Mouse (Mus musculus) lung, embryonic 15.5 days (tissue): Measurements from ENCODE around the gene Zfp870. TPM values are rescaled to one million over a fixed set of nuclear protein-coding genes. Genes with fewer than 3 reads are reported as not detected.
"Not testable (repeated sequence)": the region's sequence is repeated elsewhere in the genome, so short reads cannot be mapped to it uniquely, and the experiment has no call there.

Source experiments
- ATAC-seq: fragments of 200-750 bp; cut with Nextera tagmentation; 2 replicates; pipeline ENCODE4 v1.8.0; 2017; ENCODE audit warnings: moderate number of reproducible peaks, borderline replicate concordance; ENCODE audit not compliant: low FRiP score, low TSS enrichment; ENCODE audit errors: extremely low read depth
- H3K27ac ChIP-seq: fragments of 300-500 bp; sonication (generic); 2 replicates; pipeline ENCODE4 v1.5.1; 2015; ENCODE audit warnings: moderate library complexity, mild to moderate bottlenecking, inconsistent platforms
- H3K27me3 ChIP-seq: fragments of 300-500 bp; sonication (generic); 2 replicates; pipeline ENCODE4 v1.6.1; 2015; ENCODE audit warnings: inconsistent platforms
- H3K36me3 ChIP-seq: fragments of 300-500 bp; sonication (generic); 2 replicates; pipeline ENCODE4 v1.6.1; 2015; ENCODE audit warnings: inconsistent platforms
- H3K4me1 ChIP-seq: fragments of 300-500 bp; sonication (generic); 2 replicates; pipeline ENCODE4 v1.6.1; 2015; ENCODE audit warnings: inconsistent platforms
- H3K4me2 ChIP-seq: fragments of 300-500 bp; sonication (generic); 2 replicates; pipeline ENCODE4 v1.6.1; 2015; ENCODE audit warnings: inconsistent platforms, mild to moderate bottlenecking, moderate library complexity
- H3K4me3 ChIP-seq: fragments of 300-500 bp; sonication (generic); 2 replicates; pipeline ENCODE4 v1.5.1; 2015; ENCODE audit warnings: mild to moderate bottlenecking, inconsistent platforms
- H3K9ac ChIP-seq: fragments of 300-500 bp; sonication (generic); 2 replicates; pipeline ENCODE4 v1.6.1; 2015; ENCODE audit warnings: inconsistent platforms
- H3K9me3 ChIP-seq: fragments of 300-500 bp; sonication (generic); 2 replicates; pipeline ENCODE4 v1.6.1; 2016; ENCODE audit warnings: inconsistent platforms
- WGBS: fragments of 180-500 bp; shearing (Covaris S2); methylation state at CpG from one replicate; pipeline ENCODE4 v1.1.7; 2015; 5-methylcytosine and 5-hydroxymethylcytosine counted together
- polyA plus RNA-seq: library from polyadenylated mRNA; unstranded; fragments of >200 nt; fragmentation: Nextera tagmentation; extraction: Ambion mirVana; gene quantifications from 2 replicates; pipeline ENCODE4 v1.2.1, GENCODE M21; 2015

Zfp870 gene
- polyA plus RNA-seq, 1 experiment from 2014 or later = 7.5 TPM

GRCm38 (mm10) chr17:32867266-32867665 is 24.2 kb downstream of the Zfp870 start:
- H3K4me2 ChIP-seq, H3K4me3 ChIP-seq, ATAC-seq, H3K27ac ChIP-seq, H3K4me1 ChIP-seq, H3K27me3 ChIP-seq, H3K36me3 ChIP-seq, H3K9me3 ChIP-seq, H3K9ac ChIP-seq: not testable (repeated sequence)
- WGBS = 48% methylated on average over 5 of the region's 7 CpGs

GRCm38 (mm10) chr17:32856713-32857112 is 34.7 kb downstream of the Zfp870 start:
- not testable (repeated sequence) for H3K4me2 ChIP-seq, H3K4me1 ChIP-seq, H3K4me3 ChIP-seq, H3K9me3 ChIP-seq, H3K9ac ChIP-seq, H3K27ac ChIP-seq, H3K27me3 ChIP-seq, ATAC-seq, H3K36me3 ChIP-seq
- WGBS = 52% methylated on average over 4 of the region's 6 CpGs

GRCm38 (mm10) chr17:32851581-32851980 is 39.9 kb downstream of the Zfp870 start:
- ATAC-seq = no peak
- Histone ChIP-seq H3K27ac (no peak overlapping the region), H3K4me2 (no peak overlapping the region), H3K27me3 (no peaks in the 10 kb centered on the region), H3K9me3 (no peaks in the 10 kb centered on the region), H3K4me1 (no peaks in the 10 kb centered on the region), H3K4me3 (no peak overlapping the region), H3K36me3 (no peaks in the 10 kb centered on the region), H3K9ac (no peak overlapping the region)
- 68% methylated on average over 7 of the region's 7 CpGs for WGBS

GRCm38 (mm10) chr17:32841388-32841787 is 50.1 kb downstream of the Zfp870 start:
- H3K9ac ChIP-seq = no peak overlapping the region
- H3K9me3 ChIP-seq = no peaks in the 10 kb centered on the region
- no peak overlapping the region for H3K4me3 ChIP-seq
- 80% methylated on average over 2 of the region's 2 CpGs for WGBS
- H3K4me1 ChIP-seq = no peaks in the 10 kb centered on the region
- ATAC-seq = no peak
- no peak overlapping the region for H3K4me2 ChIP-seq
- no peak overlapping the region for H3K27ac ChIP-seq
- H3K27me3 ChIP-seq = no peaks in the 10 kb centered on the region
- no peaks in the 10 kb centered on the region for H3K36me3 ChIP-seq

- H3K9ac ChIP-seq = no peak overlapping the region
These were observed 52.2 kb downstream of the Zfp870 start for GRCm38 (mm10) chr17:32839083-32839802.

GRCm38 (mm10) chr17:32830418-32830782 is 61.0 kb downstream of the Zfp870 start:
- Histone ChIP-seq H3K9ac (no peak overlapping the region), H3K27ac (no peak overlapping the region), H3K4me1 (peaks cover 8% of the 10 kb centered on the region), H3K4me3 (peak overlapping the region; percentile 81), H3K4me2 (peak overlapping the region; percentile 56), H3K36me3 (peaks cover 11% of the 10 kb centered on the region), H3K9me3 (no peaks in the 10 kb centered on the region), H3K27me3 (no peaks in the 10 kb centered on the region)
- ATAC-seq = no peak
- WGBS = 25% methylated on average over 3 of the region's 3 CpGs

More at GRCm38 (mm10) chr17:32839083-32839802, 52.2 kb downstream of the Zfp870 start:
- no peaks in the 10 kb centered on the region for H3K27me3 ChIP-seq
- WGBS = 38% methylated on average over 15 of the region's 15 CpGs
- peak overlapping the region; percentile 52; the same call in 1 of the 2 replicates for H3K27ac ChIP-seq
- peak; percentile 59; the same call in 1 of the 2 replicates for ATAC-seq
- H3K4me1 ChIP-seq = no peaks in the 10 kb centered on the region
- no peaks in the 10 kb centered on the region for H3K9me3 ChIP-seq
- no peak overlapping the region for H3K4me3 ChIP-seq
- no peaks in the 10 kb centered on the region for H3K36me3 ChIP-seq
- H3K4me2 ChIP-seq = peak overlapping the region; percentile 29; the same call in 1 of the 2 replicates

GRCm38 (mm10) chr17:32829540-32830417 is 61.7 kb downstream of the Zfp870 start, which contains the start of gene Zfp799:
TSS of gene Zfp799 (minus strand) at chr17:32830261.
- peaks cover 8% of the 10 kb centered on the region for H3K4me1 ChIP-seq
- H3K36me3 ChIP-seq = peaks cover 17% of the 10 kb centered on the region
- peak; percentile 98 for ATAC-seq
- peak within 1 kb of the TSS; percentile 56 for H3K4me2 ChIP-seq
- no peaks in the 10 kb centered on the region for H3K27me3 ChIP-seq
- WGBS = under 1% methylated on average over 35 of the region's 35 CpGs
- peak within 1 kb of the TSS; percentile 45 for H3K27ac ChIP-seq
- H3K9me3 ChIP-seq = no peaks in the 10 kb centered on the region
- H3K9ac ChIP-seq = peak within 1 kb of the TSS; percentile 96
- H3K4me3 ChIP-seq = peak within 1 kb of the TSS; percentile 81

Other genes starting within 250 kb of the Zfp870 start
- gene Cyp4f40, start 232.7 kb downstream of the Zfp870 start, polyA plus RNA-seq = 0.11 TPM in 1 of 2 replicates, not detected in the other
- not detected in 2 replicates for gene Cyp4f15, start 206.0 kb downstream of the Zfp870 start, polyA plus RNA-seq
- gene Zfp871, start 103.4 kb downstream of the Zfp870 start, polyA plus RNA-seq = 28.5 and 33.8 TPM in 2 replicates
- gene Zfp811, start 81.7 kb downstream of the Zfp870 start, polyA plus RNA-seq = 2.0 and 2.3 TPM in 2 replicates
- gene Zfp799, start 61.4 kb downstream of the Zfp870 start, polyA plus RNA-seq = 13.7 and 14.9 TPM in 2 replicates
- not detected in 2 replicates for gene Cyp4f14, start 25.7 kb upstream of the Zfp870 start, polyA plus RNA-seq
- 10.7 and 11.4 TPM in 2 replicates for gene Cyp4f13, start 55.8 kb upstream of the Zfp870 start, polyA plus RNA-seq
- gene Zfp472, start 74.2 kb upstream of the Zfp870 start, polyA plus RNA-seq = 10.8 and 12.6 TPM in 2 replicates
- gene Zfp952, start 101.5 kb upstream of the Zfp870 start, polyA plus RNA-seq = 11.4 and 11.8 TPM in 2 replicates
- gene Zfp763, start 141.8 kb upstream of the Zfp870 start, polyA plus RNA-seq = 13.5 and 13.9 TPM in 2 replicates
- gene 4921501E09Rik, start 176.4 kb upstream of the Zfp870 start, polyA plus RNA-seq = not detected in 2 replicates
- gene Zfp563, start 197.7 kb upstream of the Zfp870 start, polyA plus RNA-seq = 8.5 and 8.7 TPM in 2 replicates
- not detected in 2 replicates for gene Morc2b, start 248.0 kb upstream of the Zfp870 start, polyA plus RNA-seq